Mouse (Mus musculus): ENCODE measurements at regions not wholly inside any gene's neighbourhood (a gene's known extent, or its start where the extent isn't known, plus 50 kb on each side); places are given as distances from the start of the nearest gene placed in this dataset.

GRCm38 (mm10) chr10:8936369-8936768, 50.5 kb upstream of the Sash1 start:
- no peak overlapping the region for H3K4me3 ChIP-seq (replicated peaks)
- H3K9ac ChIP-seq (replicated peaks) = no peak overlapping the region
- no peak for ATAC-seq (ENCODE audit: insufficient number of reproducible peaks, insufficient read depth, low FRiP score, low TSS enrichment, low read depth)
- peaks cover 6% of the 10 kb centered on the region for H3K4me1 ChIP-seq (replicated peaks)
- WGBS = 79% methylated on average over 4 of the region's 4 CpGs
- no peak overlapping the region for H3K4me2 ChIP-seq
- no peaks in the 10 kb centered on the region for H3K27me3 ChIP-seq
- no peak overlapping the region for H3K27ac ChIP-seq
- no peaks in the 10 kb centered on the region for H3K36me3 ChIP-seq
- no peaks in the 10 kb centered on the region for H3K9me3 ChIP-seq

All from limb, embryonic 12.5 days (tissue).